Mouse (Mus musculus) CH12.LX (cell line): ENCODE measurements around the gene Rmi1. TPM values are rescaled to one million over a fixed set of nuclear protein-coding genes. Genes with fewer than 3 reads are reported as not detected.

Experiments used
- DNase-seq: peaks from one replicate; pipeline ENCODE4 v3.0.0-alpha.2; 2013; ENCODE audit errors: extremely low read depth
- H3K27ac ChIP-seq: 2 replicates; pipeline ENCODE4 v1.5.1; 2012; ENCODE audit warnings: low read depth, mild to moderate bottlenecking, control low read depth, moderate library complexity; ENCODE audit not compliant: insufficient read depth
- H3K27me3 ChIP-seq: replicated peaks from 2 replicates; pipeline ENCODE3; 2012; ENCODE audit warnings: inconsistent platforms
- H3K36me3 ChIP-seq, 2 experiments: replicated peaks in 1 of 2; 2 replicates each; pipeline versions ENCODE3 to v1.6.1; 2012; ENCODE audit warnings: inconsistent platforms in 1 of 2, low read length in 1 of 2, mild to moderate bottlenecking in 1 of 2, mixed read lengths in 1 of 2, moderate library complexity in 1 of 2; ENCODE audit not compliant: control insufficient read depth in 1 of 2, insufficient read depth in 1 of 2
- H3K4me1 ChIP-seq, 2 experiments: 2 replicates each; pipeline ENCODE4 v1.6.1; 2012; ENCODE audit warnings: inconsistent platforms in 1 of 2, moderate library complexity in 1 of 2; ENCODE audit not compliant: insufficient read depth in 2 of 2, control insufficient read depth in 1 of 2
- H3K4me2 ChIP-seq: 2 replicates; pipeline ENCODE4 v1.6.1; 2012; ENCODE audit warnings: low read depth, mild to moderate bottlenecking, control low read depth; ENCODE audit not compliant: poor library complexity, insufficient read depth, severe bottlenecking
- H3K4me3 ChIP-seq, 3 experiments: fragments of 150-350 bp in 1 of 3; sonication (generic) in 1 of 3; replicated peaks in 1 of 3; 2 replicates each; pipeline versions ENCODE3 to v1.5.1; 2011 to 2012; ENCODE audit warnings: low read depth in 2 of 3, low read length in 2 of 3, mild to moderate bottlenecking in 2 of 3, moderate library complexity in 2 of 3, control low read depth in 1 of 3, improper control_type of control experiment in 1 of 3, inconsistent platforms in 1 of 3, mixed read lengths in 1 of 3; ENCODE audit not compliant: poor library complexity in 1 of 3
- H3K79me2 ChIP-seq: replicated peaks from 2 replicates; pipeline ENCODE4 v1.6.1; 2012; ENCODE audit warnings: mild to moderate bottlenecking, moderate library complexity; ENCODE audit not compliant: control insufficient read depth, poor library complexity, insufficient read depth, severe bottlenecking; ENCODE audit errors: extremely low read depth
- H3K9ac ChIP-seq: 2 replicates; pipeline ENCODE4 v1.6.1; 2012; ENCODE audit warnings: low read depth, mild to moderate bottlenecking, control low read depth, moderate library complexity; ENCODE audit not compliant: insufficient read depth
- H3K9me3 ChIP-seq: replicated peaks from 2 replicates; pipeline ENCODE3; 2012; ENCODE audit warnings: low read length, inconsistent platforms, mixed read lengths
- BHLHE40 ChIP-seq: IDR thresholded peaks from 2 replicates; pipeline ENCODE4 v1.6.1; 2011; ENCODE audit warnings: mild to moderate bottlenecking, low read depth, low read length, improper control_type of control experiment
- CHD1 ChIP-seq: IDR thresholded peaks from 2 replicates; pipeline ENCODE4 v1.6.1; 2012; ENCODE audit warnings: low read depth, low read length, improper control_type of control experiment, inconsistent platforms
- CHD2 ChIP-seq: IDR thresholded peaks from 2 replicates; pipeline ENCODE4 v1.6.1; 2011; ENCODE audit warnings: low read length, improper control_type of control experiment
- EP300 ChIP-seq: IDR thresholded peaks from 2 replicates; pipeline ENCODE4 v1.6.1; 2011; ENCODE audit warnings: low read length, improper control_type of control experiment
- GABPA ChIP-seq: IDR thresholded peaks from 2 replicates; pipeline ENCODE4 v1.6.1; 2012; ENCODE audit warnings: low read depth, low read length, improper control_type of control experiment, inconsistent platforms; ENCODE audit not compliant: insufficient replicate concordance
- HCFC1 ChIP-seq: IDR thresholded peaks from 2 replicates; pipeline ENCODE4 v1.6.1; 2012; ENCODE audit warnings: low read depth, mild to moderate bottlenecking, inconsistent platforms, low read length, improper control_type of control experiment
- IRF4 ChIP-seq: IDR thresholded peaks from 2 replicates; pipeline ENCODE4 v1.6.1; 2014; ENCODE audit warnings: low read depth, mild to moderate bottlenecking, inconsistent platforms, low read length, improper control_type of control experiment
- MAFK ChIP-seq: IDR thresholded peaks from 2 replicates; pipeline ENCODE4 v1.6.1; 2011; ENCODE audit warnings: low read length, improper control_type of control experiment; ENCODE audit not compliant: insufficient replicate concordance
- MAZ ChIP-seq: IDR thresholded peaks from 2 replicates; pipeline ENCODE4 v1.6.1; 2012; ENCODE audit warnings: low read depth, mild to moderate bottlenecking, inconsistent platforms, low read length, improper control_type of control experiment, moderate library complexity
- MEF2A ChIP-seq: IDR thresholded peaks from 2 replicates; pipeline ENCODE4 v1.6.1; 2014; ENCODE audit warnings: low read depth, mild to moderate bottlenecking, inconsistent platforms, low read length, improper control_type of control experiment, borderline replicate concordance
- NRF1 ChIP-seq: IDR thresholded peaks from 2 replicates; pipeline ENCODE4 v1.6.1; 2014; ENCODE audit warnings: low read depth, mild to moderate bottlenecking, inconsistent platforms, low read length, improper control_type of control experiment, moderate library complexity
- POLR2AphosphoS2 ChIP-seq: IDR thresholded peaks from 2 replicates; pipeline ENCODE4 v1.6.1; 2011; ENCODE audit warnings: low read depth, low read length, improper control_type of control experiment
- RAD21 ChIP-seq: IDR thresholded peaks from 2 replicates; pipeline ENCODE4 v1.6.1; 2011; ENCODE audit warnings: low read depth, mild to moderate bottlenecking, low read length, improper control_type of control experiment, moderate library complexity
- RCOR1 ChIP-seq: conservative IDR thresholded peaks from 2 replicates; pipeline ENCODE4 v1.6.1; 2012; ENCODE audit warnings: low read depth, mild to moderate bottlenecking, inconsistent platforms, low read length, improper control_type of control experiment
- SIN3A ChIP-seq: IDR thresholded peaks from 2 replicates; pipeline ENCODE4 v1.6.1; 2012; ENCODE audit warnings: low read length, improper control_type of control experiment, inconsistent platforms
- TBP ChIP-seq: conservative IDR thresholded peaks from 2 replicates; pipeline ENCODE4 v1.6.1; 2011; ENCODE audit warnings: low read depth, low read length, improper control_type of control experiment
- TCF12 ChIP-seq: IDR thresholded peaks from 2 replicates; pipeline ENCODE4 v1.6.1; 2014; ENCODE audit warnings: low read depth, mild to moderate bottlenecking, inconsistent platforms, low read length, improper control_type of control experiment
- ZC3H11A ChIP-seq: IDR thresholded peaks from 2 replicates; pipeline ENCODE4 v1.6.1; 2012; ENCODE audit warnings: low read depth, mild to moderate bottlenecking, inconsistent platforms, low read length, improper control_type of control experiment
- ZKSCAN1 ChIP-seq: IDR thresholded peaks from 2 replicates; pipeline ENCODE4 v1.6.1; 2012; ENCODE audit warnings: low read depth, inconsistent platforms, low read length, improper control_type of control experiment, borderline replicate concordance
- ZMIZ1 ChIP-seq: IDR thresholded peaks from 2 replicates; pipeline ENCODE4 v1.6.1; 2012; ENCODE audit warnings: low read depth, mild to moderate bottlenecking, inconsistent platforms, low read length, improper control_type of control experiment
- ZNF384 ChIP-seq: IDR thresholded peaks from 2 replicates; pipeline ENCODE4 v1.6.1; 2012; ENCODE audit warnings: low read depth, low read length, improper control_type of control experiment, inconsistent platforms
- dilution Hi-C: fragments of 300-500 bp; cut with MboI; formaldehyde crosslinking; loops from 2 replicates; pipeline ENCODE4 v1.14.3; 2020; ENCODE audit warnings: low sequenced_read_pairs; ENCODE audit not compliant: extremely low pct_unique_long_range_greater_than_20kb, extremely low pct_ligation_motif_present
- in situ Hi-C: fragments of 300-500 bp; cut with MboI; formaldehyde crosslinking; loops from 3 replicates; pipeline ENCODE4 v1.14.3; 2019; ENCODE audit warnings: low sequenced_read_pairs, low pct_ligation_motif_present, low pct_unique_long_range_greater_than_20kb, mixed read lengths
- polyA plus RNA-seq: library from polyadenylated mRNA; unstranded; fragments of >175 nt; gene quantifications from 2 replicates; pipeline ENCODE4 v1.2.1, GENCODE M21; 2012; ENCODE audit warnings: low read depth; ENCODE audit not compliant: insufficient read length
- total RNA-seq, 2 experiments: library from RNA; depleted of rRNA; stranded (reverse); fragments of 300-350 nt in 1 of 2; fragments of >200 nt in 1 of 2; gene quantifications; 2 replicates each; pipeline ENCODE4 v1.2.3; 2012 to 2014

Rmi1 gene
- total and polyA plus RNA-seq, 3 experiments = 6.8 to 11.0 (median 8.4) TPM

DNA sequence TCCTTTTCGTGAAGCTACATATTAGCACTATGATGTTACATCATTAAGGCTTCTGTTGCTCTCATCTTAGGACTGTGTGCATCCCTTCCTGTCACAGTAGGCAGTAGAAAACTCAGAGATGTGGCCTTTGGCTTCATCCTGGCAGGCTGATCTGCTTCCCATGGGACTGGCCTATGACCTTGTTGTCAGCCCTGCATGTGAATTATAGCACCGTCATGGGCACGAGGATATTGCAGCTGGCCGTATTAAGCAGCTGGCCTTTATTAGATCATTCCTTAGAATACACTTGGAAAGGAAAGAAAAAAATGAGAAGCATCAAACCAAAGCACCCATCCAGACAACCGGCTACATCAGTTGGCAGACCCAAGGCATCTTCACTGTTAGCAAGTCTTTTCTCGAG lies 13.3 kb downstream of the Rmi1 start:
- H3K36me3 ChIP-seq = peaks cover 0 to 8% of the 10 kb centered on the region in 2 experiments
- H3K4me3 ChIP-seq = no peak overlapping the region
- H3K27ac ChIP-seq = no peak overlapping the region
- peaks cover 3 to 10% of the 10 kb centered on the region in 2 experiments; a peak in 3 of 4 replicates for H3K4me1 ChIP-seq
- H3K9me3 ChIP-seq = peaks cover 19% of the 10 kb centered on the region
- TF ChIP-seq HCFC1 = no peak
- H3K9ac ChIP-seq = no peak overlapping the region
- in situ Hi-C loops = no loop called here
- dilution Hi-C loops = no loop called here
- no peaks in the 10 kb centered on the region for H3K27me3 ChIP-seq
- no peak for DNase-seq
- 0 out of 2 replicates have a peak, but pooled peaks cover 2% of the 10 kb centered on the region for H3K79me2 ChIP-seq
- no peak overlapping the region for H3K4me2 ChIP-seq

DNA sequence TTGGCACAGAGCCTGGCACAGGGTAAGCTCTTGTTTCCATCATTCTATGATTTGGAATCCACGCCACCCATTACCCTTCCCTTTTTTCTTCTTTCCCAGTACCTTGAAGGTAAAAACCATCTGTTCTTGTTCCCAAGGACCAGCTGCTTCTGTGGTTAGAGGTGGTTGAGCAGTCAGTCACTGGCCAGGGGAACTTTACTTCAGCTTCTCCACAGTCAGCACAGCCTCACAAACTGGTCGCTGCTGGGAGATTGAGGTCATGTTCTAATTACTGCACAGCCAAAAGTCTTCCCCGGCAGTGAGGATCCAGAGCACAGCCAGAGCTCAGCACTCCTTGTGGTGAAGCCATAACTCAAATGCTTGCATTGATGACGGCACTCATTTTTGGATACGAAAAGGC lies 13.8 kb downstream of the Rmi1 start:
- TF ChIP-seq EP300 (no peak), TBP (no peak), MAZ (no peak), ZC3H11A (no peak), POLR2AphosphoS2 (no peak), GABPA (no peak), IRF4 (no peak), CHD1 (no peak), ZKSCAN1 (no peak), MAFK (no peak), BHLHE40 (no peak), MEF2A (no peak), ZNF384 (no peak), RCOR1 (no peak), ZMIZ1 (no peak), RAD21 (no peak), SIN3A (no peak), NRF1 (no peak), CHD2 (no peak), TCF12 (no peak)
- Histone ChIP-seq H3K27ac (no peak overlapping the region), H3K9ac (no peak overlapping the region), H3K9me3 (peaks cover 19% of the 10 kb centered on the region), H3K4me2 (no peak overlapping the region), H3K27me3 (no peaks in the 10 kb centered on the region), H3K4me1 (peaks cover 3 to 10% of the 10 kb centered on the region in 2 experiments; a peak in 3 of 4 replicates), H3K36me3 (peaks cover 0 to 5% of the 10 kb centered on the region in 2 experiments), H3K79me2 (0 out of 2 replicates have a peak, but pooled peaks cover 2% of the 10 kb centered on the region), H3K4me3 (no peak overlapping the region)
- no peak for DNase-seq
- in situ Hi-C loops (no loop called here), dilution Hi-C loops (no loop called here)
